Mouse (Mus musculus) kidney, adult 2 months (tissue): ENCODE data around the gene Htr1f.

ENCODE experiments used
- CTCF ChIP-seq: fragments of 200-500 bp; conservative IDR thresholded peaks from 2 replicates; pipeline ENCODE4 v1.5.1; 2011; ENCODE audit warnings: low read depth, mild to moderate bottlenecking, control low read depth, low read length, moderate library complexity, mixed read lengths; ENCODE audit not compliant: insufficient read depth, insufficient read length
- POLR2A ChIP-seq: fragments of 200-500 bp; IDR thresholded peaks from one replicate; pipeline ENCODE4 v1.6.1; 2011; ENCODE audit warnings: low read depth, low read length, control low read depth

GRCm38 (mm10) chr16:64899084-64899483, 206.6 kb downstream of the Htr1f start:
- TF ChIP-seq CTCF (peak; percentile 40), POLR2A (no peak)
